Mouse (Mus musculus) lung, adult 2 months (tissue): ENCODE data around the gene Ascl1. TPM values are rescaled to one million over a fixed set of nuclear protein-coding genes. Genes with fewer than 3 reads are reported as not detected.

Experiments
- DNase-seq: peaks from one replicate; pipeline ENCODE4 v3.0.0; 2022
- H3K4me1 ChIP-seq: fragments of 200-500 bp; 2 replicates; pipeline ENCODE4 v1.6.1; 2011; ENCODE audit warnings: low read length; ENCODE audit not compliant: control insufficient read depth, insufficient read depth
- H3K4me3 ChIP-seq: fragments of 200-500 bp; replicated peaks from 2 replicates; pipeline ENCODE3; 2011; ENCODE audit warnings: low read depth, mild to moderate bottlenecking, control low read depth, low read length; ENCODE audit errors: extremely low read depth
- CTCF ChIP-seq: fragments of 200-500 bp; IDR thresholded peaks from 2 replicates; pipeline ENCODE4 v1.5.1; 2011; ENCODE audit warnings: mild to moderate bottlenecking, low read length, control low read depth; ENCODE audit not compliant: insufficient read depth
- POLR2A ChIP-seq: fragments of 200-500 bp; IDR thresholded peaks from 2 replicates; pipeline ENCODE4 v1.6.1; 2011; ENCODE audit warnings: low read depth, mild to moderate bottlenecking, control low read depth, low read length, borderline replicate concordance; ENCODE audit errors: extremely low read depth
- WGBS: fragments of 180-500 bp; shearing (Covaris S2); methylation state at CpG from one replicate; pipeline ENCODE4 v1.1.7; 2018; 5-methylcytosine and 5-hydroxymethylcytosine counted together
- polyA plus RNA-seq: library from polyadenylated mRNA; depleted of rRNA; stranded (reverse); fragments of >200 nt; gene quantifications from 2 replicates; pipeline ENCODE4 v1.2.3, GENCODE M21; 2012; rRNA removed

Gene Ascl1
- 0.98 and 1.5 TPM in 2 replicates for polyA plus RNA-seq

DNA sequence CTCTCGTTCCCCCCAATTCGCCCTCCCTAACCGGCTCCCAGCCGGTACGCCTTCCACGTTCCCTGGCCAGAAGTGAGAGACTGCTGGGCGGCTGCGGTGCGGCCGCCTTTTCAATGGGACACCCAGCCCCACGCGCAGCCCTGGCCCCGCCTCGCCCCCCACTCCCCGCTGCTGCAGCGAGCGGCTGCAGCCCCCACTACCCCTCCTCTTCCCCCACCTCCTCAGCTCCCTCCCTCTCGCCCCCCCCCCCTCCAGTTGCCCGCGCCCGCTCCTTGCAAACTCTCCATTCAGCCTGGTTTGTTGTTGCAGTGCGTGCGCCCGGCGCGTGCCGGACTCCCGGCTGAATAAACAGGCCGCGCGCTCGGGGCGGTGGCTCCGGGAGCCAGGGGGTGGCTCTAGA lies at the start of gene Ascl1:
Gene Ascl1, minus strand, starts transcription at position 85 of the 400 bp plus-strand sequence.
- H3K4me3 ChIP-seq = no peak within 1 kb of the TSS
- under 1% methylated on average over 31 of the region's 34 CpGs for WGBS

DNA sequence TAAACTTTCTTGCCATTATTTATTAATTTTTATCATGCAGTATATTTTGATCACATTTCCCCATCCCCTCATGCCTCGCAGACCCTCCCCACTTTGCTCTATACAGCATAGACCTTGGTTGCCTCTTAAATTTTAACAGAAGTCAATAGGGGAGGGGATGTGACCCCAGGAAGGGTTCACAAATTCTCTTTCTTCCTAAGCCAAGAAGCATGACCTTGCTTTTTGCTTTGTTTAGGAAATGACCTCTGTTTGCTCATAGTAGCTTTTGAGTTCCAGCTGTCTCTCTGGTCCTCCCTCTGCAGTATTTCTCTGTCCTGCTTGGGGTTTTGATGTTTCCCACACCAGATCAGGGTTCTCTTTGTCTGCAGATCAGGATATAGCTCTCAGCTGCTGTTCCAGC lies 40.7 kb upstream of the Ascl1 start:
- Histone ChIP-seq H3K4me3 (no peak overlapping the region), H3K4me1 (no peaks in the 10 kb centered on the region)
- no peak for TF ChIP-seq CTCF
- TF ChIP-seq POLR2A = no peak
- WGBS = 76% methylated on average over 1 of the region's 1 CpGs
- no peak for DNase-seq

More for the DNA sequence above, at the start of gene Ascl1:
- no peaks in the 10 kb centered on the region; the same call in 1 of the 2 replicates for H3K4me1 ChIP-seq
- no peak for DNase-seq
- TF ChIP-seq CTCF (no peak), POLR2A (no peak)

DNA sequence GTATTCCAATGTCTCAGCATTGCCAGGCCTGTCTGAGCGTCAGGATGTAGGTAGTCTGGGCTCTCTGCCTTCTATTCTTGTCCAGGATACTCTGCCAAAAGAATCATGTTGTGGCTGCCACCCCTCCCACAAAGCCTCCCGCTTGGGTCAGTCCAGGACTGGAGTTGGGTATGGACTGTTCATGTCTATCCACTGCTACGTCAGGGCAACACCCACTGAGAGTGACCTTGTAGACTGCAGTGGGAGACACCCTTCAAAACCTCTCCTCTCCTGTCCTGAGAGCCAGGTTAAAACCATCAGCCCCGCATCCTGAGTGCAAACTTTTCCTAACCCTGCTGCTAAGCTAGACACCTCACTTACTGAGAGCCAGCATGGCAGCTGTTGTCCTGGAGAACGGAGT lies 28.2 kb upstream of the Ascl1 start, which contains the start of gene Pah:
Gene Pah, plus strand, starts transcription at position 150 of the 400 bp plus-strand sequence.
- 76% methylated on average over 5 of the region's 5 CpGs for WGBS
- no peak within 1 kb of the TSS for H3K4me3 ChIP-seq
- no peak for DNase-seq
- H3K4me1 ChIP-seq = no peaks in the 10 kb centered on the region
- TF ChIP-seq POLR2A (no peak), CTCF (no peak)

DNA sequence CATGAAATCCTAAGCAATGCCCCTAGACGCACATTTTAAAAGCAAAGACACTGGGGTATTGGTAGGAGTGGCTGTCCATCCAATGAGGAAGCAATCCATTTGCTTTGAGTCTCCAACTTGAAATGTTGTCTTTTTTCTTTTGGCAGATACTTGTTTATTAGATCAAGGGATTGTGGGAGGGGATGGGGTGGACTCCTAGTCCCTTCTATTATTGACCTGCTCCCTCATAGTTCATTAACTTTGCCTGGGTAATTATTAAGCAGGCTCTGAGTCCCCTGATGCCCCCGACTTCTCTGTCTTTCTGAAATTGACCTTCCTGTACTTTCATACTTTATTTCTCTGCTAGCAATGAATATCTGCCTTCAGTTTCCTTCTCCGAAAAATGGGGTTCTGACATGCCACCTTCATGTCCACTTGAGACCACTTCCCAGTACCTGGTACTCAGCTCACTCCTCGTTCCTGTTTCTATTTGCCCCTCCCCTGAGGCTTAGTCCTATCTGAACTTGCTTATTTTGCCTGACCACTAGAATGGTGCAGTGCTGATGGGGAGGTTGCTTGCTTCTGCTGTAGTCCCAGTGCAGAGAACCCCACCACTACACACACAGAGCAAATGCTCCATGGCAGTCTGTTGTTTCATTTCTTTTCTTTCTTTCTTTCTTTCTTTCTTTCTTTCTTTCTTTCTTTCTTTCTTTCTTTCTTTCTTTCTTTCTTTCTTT lies 27.1 kb upstream of the Ascl1 start:
- H3K4me1 ChIP-seq = no peaks in the 10 kb centered on the region
- TF ChIP-seq CTCF (no peak), POLR2A (no peak)
- WGBS = 64% methylated on average over 4 of the region's 4 CpGs
- no peak for DNase-seq
- no peak overlapping the region for H3K4me3 ChIP-seq

- WGBS = 72% methylated on average over 2 of the region's 2 CpGs
- no peak for DNase-seq
- TF ChIP-seq CTCF (no peak), POLR2A (no peak)
- H3K4me3 ChIP-seq = no peak overlapping the region
- H3K4me1 ChIP-seq = no peaks in the 10 kb centered on the region
Measured at GRCm38 (mm10) chr10:87518585-87518984, 25.1 kb upstream of the Ascl1 start.

DNA sequence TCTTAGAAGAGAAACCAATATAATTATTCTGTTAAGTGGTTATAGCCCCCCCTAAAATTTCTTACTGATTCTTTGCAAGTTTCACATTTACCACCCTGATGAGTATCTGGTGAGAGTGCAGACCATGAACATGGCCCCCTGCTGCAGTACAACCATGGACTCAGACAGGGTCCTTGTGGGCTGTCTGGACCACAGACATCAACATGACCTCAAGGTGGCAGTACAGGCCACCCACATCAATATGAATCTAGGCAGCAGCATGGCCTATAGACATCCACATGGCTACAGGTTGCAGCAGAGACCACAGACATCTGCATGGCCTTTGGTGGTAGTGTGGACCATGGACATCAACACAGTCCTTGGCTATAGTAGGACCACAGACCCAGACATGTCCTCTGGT lies 19.6 kb upstream of the Ascl1 start:
- Histone ChIP-seq H3K4me1 (no peaks in the 10 kb centered on the region), H3K4me3 (no peak overlapping the region)
- no peak for DNase-seq
- TF ChIP-seq POLR2A = no peak
- no peak for TF ChIP-seq CTCF

DNA sequence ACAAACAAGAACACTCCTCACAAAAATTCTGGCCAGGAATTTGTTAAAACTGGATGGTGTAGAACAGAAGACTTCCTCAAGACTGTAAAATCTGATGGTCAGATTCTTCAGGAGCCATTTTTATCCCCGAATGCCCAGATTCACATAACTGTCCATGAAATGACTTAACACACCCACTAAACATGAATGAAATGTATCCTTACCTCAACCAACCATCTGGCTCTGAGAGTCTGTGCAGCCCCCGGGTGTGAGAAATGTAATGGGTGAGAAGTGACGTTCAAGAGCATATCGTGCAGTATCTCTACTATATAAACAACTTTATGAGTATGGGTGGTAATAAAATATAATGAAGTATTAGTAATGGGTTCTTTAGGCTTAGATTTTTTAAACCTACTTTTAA lies 15.1 kb upstream of the Ascl1 start:
- no peak overlapping the region for H3K4me3 ChIP-seq
- H3K4me1 ChIP-seq = no peaks in the 10 kb centered on the region
- TF ChIP-seq CTCF = no peak
- no peak for TF ChIP-seq POLR2A
- DNase-seq = no peak
- 68% methylated on average over 4 of the region's 4 CpGs for WGBS

DNA sequence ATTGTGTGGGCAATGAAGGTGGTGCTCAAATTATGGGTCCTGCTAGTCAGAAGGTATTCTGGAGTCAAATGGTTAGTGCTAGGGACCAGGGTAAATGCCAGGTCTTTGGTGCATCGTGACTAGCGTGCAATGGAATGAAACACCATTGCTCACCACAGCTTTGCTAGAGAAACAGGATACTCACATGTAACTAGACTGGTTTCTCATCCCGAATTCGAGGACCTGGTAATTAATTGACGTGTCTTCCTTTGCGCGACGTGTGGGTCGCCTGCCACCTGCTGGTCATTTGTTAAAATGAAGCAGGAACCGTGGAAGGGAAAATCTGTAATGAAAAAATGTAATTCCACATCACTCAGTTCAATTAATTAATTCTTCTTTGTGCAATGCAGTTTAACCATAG lies 10.5 kb upstream of the Ascl1 start:
- peak; percentile 19 for DNase-seq
- TF ChIP-seq POLR2A = no peak
- TF ChIP-seq CTCF = peak; percentile 66
- Histone ChIP-seq H3K4me3 (no peak overlapping the region), H3K4me1 (no peaks in the 10 kb centered on the region)
- 2% methylated on average over 10 of the region's 10 CpGs for WGBS

- Histone ChIP-seq H3K4me3 (no peak overlapping the region), H3K4me1 (no peaks in the 10 kb centered on the region)
- DNase-seq = no peak
- WGBS = 19% methylated on average over 5 of the region's 5 CpGs
- TF ChIP-seq CTCF (no peak), POLR2A (no peak)
Measured at GRCm38 (mm10) chr10:87502283-87502682, 8.8 kb upstream of the Ascl1 start.

DNA sequence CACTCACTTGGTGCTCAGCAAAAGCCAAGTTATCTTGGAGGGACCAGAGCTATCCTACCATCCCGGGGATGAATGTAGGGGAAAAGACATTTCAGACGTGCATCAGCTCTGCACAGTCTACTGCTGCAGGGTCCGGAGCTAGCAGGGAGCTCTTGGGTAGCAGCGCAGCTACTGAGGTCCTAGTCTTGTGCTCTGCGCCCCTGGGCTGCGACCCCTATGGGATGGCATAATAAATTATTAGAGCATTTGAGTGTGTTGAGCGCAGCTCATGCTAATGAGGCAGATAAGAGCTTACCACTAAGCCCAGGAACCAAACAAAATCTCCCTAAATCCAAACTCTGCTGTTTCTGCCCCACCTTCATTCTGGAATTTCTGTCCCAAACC lies 8.2 kb upstream of the Ascl1 start:
- TF ChIP-seq POLR2A (no peak), CTCF (no peak)
- Histone ChIP-seq H3K4me1 (no peaks in the 10 kb centered on the region), H3K4me3 (no peak overlapping the region)
- DNase-seq = no peak
- WGBS = 19% methylated on average over 7 of the region's 7 CpGs
